Mouse (Mus musculus) testis, postnatal 14 days (tissue): ENCODE data around the gene Arl1.
"Not testable (repeated sequence)": the region's sequence is repeated elsewhere in the genome, so short reads cannot be mapped to it uniquely, and the experiment has no call there.

Experiments used
- DNase-seq: peaks from one replicate; pipeline ENCODE4 v3.0.0; 2021; ENCODE audit warnings: low spot score

Gene Arl1

DNA sequence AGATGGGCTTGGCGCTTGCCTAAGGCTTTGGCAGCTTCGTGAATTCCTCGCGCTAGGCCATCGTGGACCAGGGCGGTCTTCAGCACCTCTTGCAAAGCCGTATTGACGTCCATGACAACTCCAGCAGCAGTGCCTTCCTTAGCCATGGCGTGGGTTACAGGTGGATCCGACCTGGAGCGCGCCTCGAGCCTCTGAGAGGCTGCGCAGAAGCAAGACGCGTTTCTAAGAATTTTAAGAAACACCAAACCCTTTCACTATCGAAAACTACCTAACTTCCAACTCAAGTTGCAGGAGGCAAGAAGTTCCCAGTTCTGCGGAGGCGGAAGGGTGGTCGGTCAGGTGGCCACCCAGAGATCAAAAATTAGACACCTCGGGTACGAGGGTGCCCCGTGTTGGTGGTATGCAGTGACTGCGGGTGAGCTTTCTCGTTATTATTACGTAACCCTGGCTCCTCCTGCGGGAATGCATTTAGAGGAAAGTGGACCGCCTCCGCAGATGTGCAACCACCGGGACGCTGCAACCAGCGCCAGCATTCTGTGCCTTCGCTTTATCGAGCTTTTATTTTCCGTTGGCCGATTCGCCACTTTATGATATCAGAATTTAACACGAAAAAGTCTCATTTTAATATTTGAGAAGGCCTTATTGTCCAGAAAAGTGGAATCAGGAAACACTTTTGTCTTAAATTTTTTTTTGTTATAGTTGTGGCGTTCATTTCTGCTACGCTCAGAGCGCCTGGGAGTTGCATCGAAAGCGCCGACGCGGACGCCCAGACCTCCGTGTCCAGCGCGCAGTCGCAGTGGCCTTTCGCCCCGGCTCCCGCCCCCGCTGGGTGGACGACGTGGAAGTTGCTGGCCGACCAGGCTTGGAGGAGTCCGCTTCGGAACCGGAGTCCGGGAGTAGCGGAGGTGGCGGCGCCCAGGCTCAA is at the start of gene Arl1:
Gene Arl1, plus strand, starts transcription at position 288 of the 925 bp plus-strand sequence.
- peak; percentile 91 for DNase-seq

DNA sequence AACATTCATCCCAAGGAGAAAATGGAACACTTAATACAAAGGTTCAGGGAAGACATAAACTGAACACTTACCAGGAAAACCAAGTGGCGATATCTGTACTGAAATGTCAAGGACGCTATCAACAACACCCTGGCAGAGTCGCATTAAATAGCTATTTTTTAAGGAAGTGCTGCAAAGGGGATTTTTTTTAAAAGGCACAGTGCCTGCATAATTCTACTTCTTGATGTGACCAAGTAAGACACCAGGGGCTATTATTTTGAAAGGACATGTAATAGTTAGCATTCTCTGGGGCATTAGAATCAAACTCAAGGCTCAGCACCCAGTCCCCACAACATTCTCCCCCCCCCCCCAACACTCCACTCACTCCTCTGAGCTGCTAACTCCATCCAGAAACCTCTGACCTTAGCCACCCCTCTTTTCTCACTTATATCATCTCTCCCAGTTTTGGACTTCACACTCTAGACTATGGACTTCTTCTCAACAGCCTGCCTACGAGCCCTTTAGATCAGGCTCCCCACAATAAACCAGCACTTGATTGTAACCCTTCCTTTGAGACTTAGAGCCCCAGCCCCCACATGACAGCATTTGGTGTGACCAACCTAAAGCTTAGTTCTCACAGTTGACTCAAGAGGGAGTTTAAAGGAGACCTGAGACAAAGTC is 47.6 kb upstream of the Arl1 start:
- DNase-seq, result no peak

DNA sequence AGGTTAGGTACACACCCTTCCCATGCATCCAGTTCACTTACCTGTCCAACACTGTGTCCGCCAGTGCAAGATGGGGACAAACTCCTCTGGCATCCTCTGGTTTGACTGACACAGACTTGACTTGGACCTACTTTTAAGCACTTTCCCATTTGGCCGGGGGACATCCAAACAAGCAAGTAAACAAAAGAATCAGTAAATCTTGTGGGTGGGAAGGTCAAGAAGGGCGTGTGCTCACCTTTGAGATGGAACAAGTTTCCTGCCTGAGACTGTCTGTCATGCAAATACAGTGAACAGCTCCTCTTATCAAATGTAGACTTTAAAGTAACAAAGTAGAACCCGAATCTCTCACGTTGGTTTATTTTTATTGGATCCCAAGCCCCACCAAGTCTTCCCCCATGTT is 45.7 kb upstream of the Arl1 start, which contains the start of gene Spic:
Gene Spic, minus strand, starts transcription at position 91 of the 400 bp plus-strand sequence.
- DNase-seq, result no peak

DNA sequence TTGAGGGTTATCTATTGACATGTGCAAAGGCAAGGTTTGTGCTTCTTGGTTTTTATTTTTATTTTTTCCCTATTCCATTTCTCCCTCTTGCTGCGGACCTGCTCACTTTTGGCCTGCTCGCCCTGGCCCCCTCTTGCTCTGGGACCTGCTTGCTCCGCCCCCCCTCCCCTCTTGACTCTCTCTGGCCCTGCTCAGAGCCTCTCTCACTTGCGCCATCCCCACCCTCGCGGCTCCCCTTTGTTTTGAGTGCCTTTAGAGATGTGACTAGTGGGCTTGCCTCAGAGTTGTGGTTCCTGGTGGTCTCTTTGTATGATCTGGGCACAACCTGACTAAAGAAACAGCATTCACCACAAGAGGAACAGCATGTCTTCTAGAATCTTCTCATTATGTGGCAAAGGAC is 29.7 kb upstream of the Arl1 start:
- DNase-seq, result no peak

DNA sequence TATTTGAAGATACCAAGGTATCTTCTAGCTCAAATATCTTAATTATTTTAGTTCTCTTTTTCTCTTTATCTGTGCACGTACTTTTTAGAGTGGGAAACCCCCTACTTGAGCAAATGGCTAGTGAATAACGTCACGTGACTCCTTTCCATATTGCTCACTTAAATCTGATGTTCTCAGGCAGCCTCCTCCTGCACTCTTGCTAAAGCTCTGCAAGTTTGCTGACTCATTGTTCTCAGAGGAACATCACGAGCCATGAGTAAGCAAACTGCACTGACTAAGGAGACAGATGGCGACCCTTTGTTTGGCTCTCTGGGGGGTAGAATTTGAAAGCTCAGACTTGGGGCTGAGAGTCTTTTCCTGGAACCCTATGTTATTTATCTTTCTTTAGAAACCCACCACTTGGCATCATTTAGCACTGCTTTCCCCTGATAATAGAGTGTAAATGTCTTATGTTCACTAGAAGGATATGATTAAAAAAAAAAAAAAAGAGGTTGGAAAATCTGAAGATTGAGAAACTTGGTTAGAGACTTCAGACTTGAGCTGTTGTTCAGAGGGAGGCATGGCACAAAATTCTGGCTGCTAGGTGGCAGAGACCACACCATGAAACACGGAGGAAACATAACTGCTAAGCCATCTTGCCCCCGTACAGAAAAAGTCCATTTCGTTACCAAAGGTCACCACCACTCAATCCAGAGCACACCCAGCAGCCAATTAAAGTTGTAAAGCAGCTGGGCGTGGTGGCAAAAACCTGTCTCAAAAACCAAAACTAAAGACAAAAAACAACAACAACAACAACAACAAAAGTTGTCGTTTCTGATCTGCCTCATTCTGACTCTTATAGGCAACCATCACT is 21.8 kb upstream of the Arl1 start:
- no peak for DNase-seq

DNA sequence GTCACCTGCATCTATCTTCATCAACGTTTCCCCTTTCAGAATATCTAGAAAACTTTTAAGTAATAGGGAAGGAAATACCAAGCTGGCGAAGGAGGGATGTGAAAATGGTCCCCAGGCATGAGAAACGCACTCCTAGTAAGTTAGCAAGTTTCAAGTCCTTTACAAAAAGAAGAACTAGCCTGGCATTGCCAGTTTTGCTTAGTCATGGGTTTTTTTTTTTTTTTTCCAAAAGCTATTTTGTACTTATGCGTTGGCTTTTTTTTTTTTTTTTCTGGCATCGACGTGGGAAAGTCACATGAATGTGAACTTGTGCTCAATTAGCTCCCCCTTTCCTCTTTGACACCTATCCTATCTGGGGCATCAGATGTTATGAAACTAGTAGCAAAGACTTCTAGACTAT is 18.3 kb upstream of the Arl1 start:
- no peak for DNase-seq

DNA sequence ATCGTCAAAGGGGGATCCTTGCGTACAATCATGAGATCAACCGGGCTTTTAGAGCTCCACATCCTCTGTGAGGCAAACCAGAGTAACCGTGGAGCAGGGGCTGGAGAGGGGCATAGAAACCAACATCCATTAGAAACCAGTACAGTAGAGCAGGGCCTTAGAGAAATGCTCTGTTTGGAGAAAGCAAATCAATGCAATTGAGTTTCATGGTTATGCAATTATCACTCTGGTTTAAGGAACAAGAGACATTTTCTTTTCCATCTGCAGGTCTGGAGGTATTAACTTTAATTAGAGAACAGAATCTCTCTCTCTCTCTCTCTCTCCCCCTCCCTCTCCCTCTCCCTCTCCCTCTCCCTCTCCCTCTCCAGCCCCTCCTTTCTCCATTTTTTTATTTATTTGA is 15.9 kb upstream of the Arl1 start:
- DNase-seq, result no peak

DNA sequence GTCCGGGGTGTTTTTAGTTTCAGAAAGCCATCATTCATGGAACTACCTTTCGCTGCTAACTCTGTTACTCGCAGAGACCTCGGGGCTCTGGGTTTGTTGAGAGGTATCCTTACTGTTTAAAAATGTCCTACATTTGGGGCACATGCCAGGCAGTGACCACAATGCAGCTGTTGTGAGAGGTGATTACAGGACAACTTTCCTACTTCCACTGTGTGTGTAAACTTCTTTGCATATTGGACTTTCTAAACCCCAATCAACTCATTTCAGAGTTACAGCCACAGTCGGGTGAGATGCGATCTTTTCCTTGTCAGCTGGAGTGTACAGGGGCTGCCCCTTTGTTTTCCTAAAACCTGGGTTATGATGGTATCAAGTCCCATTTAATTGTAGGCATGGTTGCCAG is 15.0 kb upstream of the Arl1 start:
- no peak for DNase-seq

DNA sequence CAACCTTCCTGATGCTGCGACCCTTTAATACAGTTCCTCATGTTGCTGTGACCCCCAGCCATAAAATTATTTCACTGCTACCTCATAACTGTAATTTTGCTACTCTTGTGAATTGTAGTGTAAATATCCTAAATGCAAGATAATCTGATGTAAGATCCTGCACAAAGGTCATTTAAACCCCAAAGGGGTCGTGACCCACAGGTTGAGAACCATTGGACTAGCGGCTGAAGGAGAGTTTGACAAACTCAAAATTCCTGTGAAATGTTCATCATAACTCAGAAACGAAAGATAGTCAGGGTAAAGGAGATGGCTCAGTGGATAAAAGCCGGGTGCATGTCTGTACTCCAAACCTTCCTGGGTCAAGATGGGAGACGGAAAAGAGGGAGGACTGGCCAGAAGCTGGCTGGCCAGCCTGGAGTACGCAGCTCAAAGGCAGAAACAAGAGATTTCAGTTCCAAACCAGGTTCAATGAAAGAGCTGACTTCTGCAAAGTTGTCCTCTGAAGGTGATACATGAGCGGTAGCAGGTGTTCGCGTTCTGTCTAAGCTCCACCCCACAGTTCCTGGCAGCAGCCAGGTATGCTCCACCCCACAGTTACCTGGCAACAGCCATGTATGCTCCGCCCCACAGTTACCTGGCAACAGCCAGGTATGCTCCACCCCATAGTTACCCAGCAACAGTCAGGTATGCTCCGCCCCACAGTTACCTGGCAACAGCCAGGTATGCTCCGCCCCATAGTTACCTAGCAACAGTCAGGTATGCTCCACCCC is 13.5 kb upstream of the Arl1 start:
- DNase-seq, result no peak

DNA sequence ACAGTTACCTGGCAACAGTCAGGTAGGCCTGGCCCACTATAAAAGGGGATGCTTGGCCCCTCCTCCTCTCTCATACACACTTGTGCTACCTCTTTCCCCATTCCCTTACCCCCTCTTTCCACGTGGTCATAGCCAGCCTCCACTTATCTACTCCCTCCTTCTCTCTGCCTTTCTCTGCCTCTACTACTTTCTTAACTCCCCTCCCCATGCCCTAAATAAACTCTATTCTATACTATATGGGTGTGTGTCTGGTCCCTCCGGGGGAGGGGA is 13.0 kb upstream of the Arl1 start:
- DNase-seq, result no peak

DNA sequence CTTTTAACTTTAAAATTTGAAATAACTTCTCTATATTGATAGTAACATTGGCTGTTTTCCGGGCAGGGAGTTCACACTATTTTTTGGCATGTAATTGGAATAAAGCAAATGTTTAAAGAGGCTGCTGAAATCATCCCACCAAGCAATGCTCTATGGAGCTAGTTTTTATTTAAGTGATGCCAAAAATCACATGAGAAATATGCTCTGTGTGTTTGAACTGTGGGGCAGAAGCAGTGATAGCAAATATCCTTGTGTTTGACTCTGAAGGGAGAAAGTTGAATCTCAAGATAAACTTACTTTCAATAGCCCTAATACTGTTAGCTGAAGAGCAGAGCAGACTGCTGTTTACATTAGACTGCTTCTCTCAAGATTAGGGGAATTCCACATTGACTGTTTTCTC is 11.0 kb upstream of the Arl1 start:
- no peak for DNase-seq

DNA sequence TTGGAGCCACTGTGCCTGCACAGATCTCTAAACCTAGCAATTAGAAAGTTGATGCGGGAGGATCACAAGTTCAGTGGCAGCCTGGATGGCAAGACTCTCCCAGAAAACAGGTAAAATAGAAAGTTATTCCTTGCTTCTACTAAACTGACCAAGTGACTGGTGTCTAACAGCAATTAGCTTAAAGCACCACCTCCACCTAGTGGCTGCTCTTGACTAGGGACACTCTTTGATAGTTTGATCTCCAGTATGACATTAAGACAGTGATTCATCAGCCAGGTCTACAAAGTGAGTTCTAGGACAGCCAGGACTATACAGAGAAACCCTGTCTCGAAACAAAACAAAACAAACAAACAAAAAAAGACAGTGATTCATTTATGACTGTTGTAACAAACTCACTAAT is 5.3 kb upstream of the Arl1 start:
- no peak for DNase-seq

DNA sequence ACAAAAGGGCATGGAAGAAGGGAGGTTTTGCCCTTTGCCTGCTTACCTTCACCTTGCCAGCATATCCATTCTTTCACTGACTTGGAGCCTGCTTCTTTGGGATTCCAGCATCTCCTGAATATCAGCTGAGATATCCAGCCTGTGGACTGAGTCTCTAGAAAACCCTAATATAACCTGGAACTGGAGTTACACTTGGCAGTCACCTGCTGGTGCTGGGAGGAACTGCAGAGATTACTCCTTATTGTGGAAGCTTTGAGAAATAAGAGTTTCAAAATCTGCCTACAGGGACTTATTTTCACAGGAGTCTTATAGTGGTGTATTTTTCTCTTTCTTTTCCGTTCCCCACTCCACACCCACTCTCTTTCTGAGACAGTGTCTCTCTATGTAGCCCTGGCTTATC is 3.5 kb upstream of the Arl1 start:
- DNase-seq, result no peak

DNA sequence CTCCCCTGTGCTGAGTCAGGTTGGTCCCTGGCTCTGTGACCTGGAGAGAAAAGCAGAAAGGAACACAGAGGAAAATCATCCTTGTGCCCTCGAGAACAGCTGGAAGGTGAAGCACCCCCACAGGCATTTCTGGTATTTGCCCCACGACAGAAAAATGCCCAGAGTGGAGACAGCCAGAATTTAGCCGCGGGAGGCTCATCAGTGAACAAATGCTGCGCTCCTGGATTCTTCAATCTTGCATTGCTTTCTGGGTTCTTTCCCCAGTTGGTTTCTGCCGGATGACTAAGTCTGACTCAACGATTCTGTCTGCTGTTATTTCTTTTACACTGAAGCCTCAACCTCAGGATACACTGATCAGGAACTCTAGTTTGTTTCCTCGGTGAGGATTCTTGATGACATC is 2.5 kb upstream of the Arl1 start:
- no peak for DNase-seq

DNA sequence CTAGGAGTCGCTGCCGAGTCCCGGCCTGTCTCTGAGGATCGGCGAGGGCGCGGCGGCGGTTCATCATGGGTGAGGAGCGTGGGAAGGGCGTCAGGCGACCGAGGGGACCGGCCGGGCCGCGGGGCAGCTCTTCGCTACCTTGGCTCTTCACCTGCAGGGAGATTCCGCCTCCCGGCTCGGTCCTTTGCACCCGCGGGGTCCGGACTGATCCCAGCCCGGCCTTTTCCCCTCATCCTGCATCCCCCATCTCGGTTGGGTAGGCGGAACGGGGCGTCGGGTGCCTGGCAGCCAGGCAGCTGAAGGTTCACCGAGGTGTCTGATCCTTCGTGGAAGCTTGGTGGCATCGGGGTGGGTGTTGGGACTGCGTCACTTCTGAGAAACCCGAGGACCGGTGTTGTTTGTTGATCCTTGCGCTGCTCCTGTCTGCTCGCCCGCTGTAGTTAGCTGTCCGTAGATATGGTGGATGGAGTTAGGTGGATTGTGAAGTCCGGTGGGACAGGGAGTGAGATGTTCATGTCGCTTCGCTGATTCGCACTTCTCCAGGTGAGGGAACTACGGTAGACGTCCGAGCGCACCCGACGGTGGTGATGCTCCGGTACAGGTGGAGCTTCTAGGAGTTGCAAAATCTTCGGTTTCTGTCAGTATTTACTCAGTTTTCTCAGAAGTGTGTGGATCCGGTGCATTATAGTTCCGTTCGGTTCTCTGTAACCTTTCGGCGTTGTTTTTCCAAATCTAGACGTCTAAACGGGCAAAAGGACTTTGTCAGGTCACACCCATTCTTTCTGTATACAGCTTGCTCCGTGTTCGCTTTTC is 1.0 kb downstream of the Arl1 start:
- no peak for DNase-seq

DNA sequence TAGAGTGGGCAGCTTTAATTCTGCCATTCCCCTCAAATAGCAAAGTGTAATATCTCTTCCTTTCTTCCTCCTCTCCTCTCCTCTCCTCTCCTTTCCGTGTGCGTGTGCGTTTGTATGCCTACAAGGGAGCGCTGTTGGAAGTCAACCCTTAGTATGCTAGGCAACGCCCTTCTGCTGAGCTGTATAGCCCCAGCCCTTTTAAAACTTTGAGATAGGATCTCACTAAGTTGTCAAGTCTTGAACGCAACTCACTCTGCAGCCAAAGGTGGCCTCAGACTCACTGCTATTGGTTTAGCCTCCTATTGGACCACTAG is 1.6 kb downstream of the Arl1 start:
- no peak for DNase-seq

DNA sequence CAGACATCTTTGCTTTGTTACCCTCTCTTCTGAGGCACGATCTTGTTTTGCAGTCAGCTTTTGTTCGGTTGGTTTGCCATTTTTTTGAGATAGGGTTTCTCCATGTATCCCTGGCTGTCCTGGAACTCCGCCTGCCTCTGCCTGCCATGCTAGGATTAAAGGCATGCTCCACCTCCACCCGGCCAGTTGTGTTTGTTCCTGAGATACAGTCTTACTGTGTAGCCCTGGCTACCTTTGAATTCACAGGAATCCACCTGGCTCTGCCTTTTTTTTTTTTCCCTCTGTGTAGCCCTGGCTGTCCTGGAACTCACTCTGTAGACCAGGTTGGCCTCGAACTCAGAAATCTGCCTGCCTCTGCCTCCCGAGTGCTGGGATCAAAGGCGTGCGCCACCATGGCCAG is 8.4 kb downstream of the Arl1 start:
- not testable (repeated sequence) for DNase-seq

DNA sequence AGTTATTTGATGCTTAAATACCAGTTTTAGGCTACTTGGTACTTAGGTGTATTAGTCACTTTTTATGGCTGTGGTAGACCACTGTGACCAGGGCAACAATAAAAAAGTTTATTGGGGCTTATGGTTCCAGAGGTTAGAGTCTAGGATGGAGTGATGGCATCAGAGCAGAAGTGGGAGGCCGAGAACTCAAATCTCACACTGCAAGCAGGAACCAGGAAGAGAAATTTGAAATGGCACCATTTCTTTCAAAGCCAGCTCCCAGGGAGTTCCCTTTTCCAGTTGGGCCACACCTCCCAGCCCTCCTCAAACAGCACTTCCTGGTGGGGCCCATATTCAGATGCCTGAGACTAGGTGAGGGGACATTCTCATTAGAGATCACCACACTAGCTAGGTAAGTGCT is 9.2 kb downstream of the Arl1 start:
- no peak for DNase-seq

DNA sequence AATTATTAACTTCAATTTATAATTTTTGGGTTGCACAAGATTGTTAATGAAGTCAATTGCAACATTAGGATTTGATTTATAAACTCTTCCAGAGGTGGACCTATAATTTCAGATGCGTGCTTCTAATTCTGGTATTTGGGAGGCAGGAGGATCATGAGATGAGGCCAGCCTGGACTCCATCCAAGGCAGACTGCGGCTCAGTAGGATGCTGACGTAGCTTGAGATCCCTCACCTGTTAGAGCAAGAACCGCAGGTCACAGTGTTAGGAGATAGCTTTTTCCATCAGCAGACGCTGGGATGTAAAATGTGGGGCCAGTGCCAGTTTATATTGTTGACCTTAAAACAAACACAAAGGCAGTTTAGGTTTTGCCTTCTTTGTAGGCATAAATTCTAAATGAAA is 10.1 kb downstream of the Arl1 start:
- DNase-seq, result no peak

DNA sequence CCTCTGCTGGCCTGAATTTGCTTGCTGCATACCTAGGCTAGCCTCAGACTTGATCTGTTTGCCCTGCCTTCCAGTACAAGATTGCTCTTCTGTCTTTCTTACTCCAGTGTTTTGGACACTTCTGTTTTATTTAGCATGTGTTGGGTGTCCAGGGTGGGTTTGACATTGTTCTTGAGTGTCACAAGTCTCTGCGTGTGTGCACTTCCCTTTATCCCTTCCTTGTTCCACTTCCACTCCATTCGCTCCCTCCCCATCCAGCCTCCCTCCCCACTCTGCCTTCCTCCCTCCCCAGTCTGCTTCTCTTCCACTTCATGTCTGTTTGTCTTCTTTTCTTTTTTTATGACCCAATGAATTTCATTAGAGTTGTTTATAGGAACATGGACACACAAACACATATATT is 10.8 kb downstream of the Arl1 start:
- DNase-seq, result no peak

DNA sequence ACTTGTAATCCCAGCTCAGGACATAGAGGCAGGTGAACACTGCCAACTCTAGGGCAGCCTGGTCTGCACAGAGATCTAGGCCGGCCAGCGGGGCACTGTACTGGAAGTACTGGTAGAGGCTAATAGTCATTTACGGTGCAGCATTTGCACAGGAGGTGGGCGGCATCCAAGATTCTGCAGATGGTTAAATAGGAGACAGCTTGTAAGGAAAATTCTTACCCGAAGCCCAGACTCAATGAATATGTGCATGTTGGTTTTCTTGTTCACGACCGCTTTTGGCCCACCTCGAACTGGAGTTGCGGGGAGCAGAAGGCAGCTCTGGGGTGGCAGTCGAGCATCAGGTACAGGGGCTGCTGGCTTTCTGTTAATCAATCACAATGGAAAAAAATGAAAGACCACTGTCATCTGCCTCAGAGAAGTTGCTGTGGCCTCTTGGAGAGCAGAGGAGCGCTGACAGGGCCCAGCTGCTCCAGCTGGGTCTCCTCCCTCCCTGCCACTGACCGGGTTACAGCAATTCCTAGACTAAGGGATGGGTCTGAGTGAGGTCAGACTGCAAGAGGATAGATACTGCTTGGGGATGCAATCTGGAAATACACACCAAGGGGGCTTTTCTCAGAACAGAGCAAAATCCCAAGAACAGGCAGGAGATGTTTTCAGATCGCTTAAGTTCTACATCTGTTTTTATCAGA is 31.0 kb downstream of the Arl1 start:
- no peak for DNase-seq
